Mouse (Mus musculus): ENCODE measurements around the gene Gm9964.

Gene Gm9964

DNA sequence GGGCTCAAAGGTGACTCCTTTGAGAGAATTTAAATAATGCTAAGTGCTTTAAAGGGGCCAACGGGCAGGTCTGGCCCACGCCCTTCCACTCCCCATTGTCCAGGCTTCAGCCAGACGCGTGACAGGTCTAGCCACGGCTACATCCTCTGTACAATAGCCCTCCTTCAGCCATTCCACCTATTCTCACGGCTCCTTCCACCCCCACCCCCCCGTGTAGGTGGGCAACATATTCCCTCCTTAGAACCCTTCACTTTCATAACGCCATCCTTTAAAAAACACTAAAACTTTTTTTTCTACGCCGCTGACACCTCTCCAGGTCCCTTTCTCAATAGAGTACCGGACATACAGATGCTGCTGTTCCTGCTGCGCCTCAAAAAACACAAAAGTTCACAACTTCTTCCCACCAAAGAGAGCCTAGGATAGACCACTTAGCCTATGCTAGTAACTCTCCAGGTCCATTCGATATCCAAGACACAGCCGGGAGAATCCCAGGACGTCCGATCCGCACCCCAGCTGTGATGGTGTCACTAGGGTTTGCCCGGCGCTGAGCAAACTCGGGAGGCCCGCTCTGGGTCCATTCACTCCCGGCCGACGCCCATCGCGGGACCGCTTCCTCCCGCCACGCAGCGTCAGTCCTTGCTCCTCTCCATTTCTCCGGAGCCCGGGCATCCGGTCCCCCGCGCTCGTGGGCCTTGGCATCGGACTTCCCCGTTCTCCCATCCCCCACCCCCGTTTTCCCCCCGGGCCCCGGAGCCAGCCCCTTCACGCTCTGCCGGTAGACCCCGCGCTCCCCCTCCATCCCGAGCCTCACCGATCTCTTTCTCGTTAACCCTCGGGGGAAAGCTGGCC, 42.9 kb downstream of the Gm9964 start:
- DNase-seq (ENCODE audit: low spot score in 2 of 2): peak in 1 of 2 experiments; percentile 43

- no peak for DNase-seq (ENCODE audit: low spot score in 2 of 2)
Observed at GRCm38 (mm10) chr11:79252881-79253541, 43.7 kb downstream of the Gm9964 start.
